Mouse (Mus musculus): ENCODE results near the gene Os9.
"Not testable (repeated sequence)": the region's sequence is repeated elsewhere in the genome, so short reads cannot be mapped to it uniquely, and the experiment has no call there.

The Os9 gene

GRCm38 (mm10) chr10:127080901-127081780 is 39.8 kb downstream of the Os9 start:
- no peak for DNase-seq (ENCODE audit: low read depth)

- no peak for DNase-seq (ENCODE audit: low read depth)
Measured at GRCm38 (mm10) chr10:127079665-127080391, 41.1 kb downstream of the Os9 start.

- no peak for DNase-seq (ENCODE audit: low read depth)
Measured at GRCm38 (mm10) chr10:127078677-127079575, 42.0 kb downstream of the Os9 start.

GRCm38 (mm10) chr10:127078001-127078676 is 42.8 kb downstream of the Os9 start:
- no peak for DNase-seq (ENCODE audit: low read depth)

- DNase-seq (ENCODE audit: low read depth): no peak
Measured at GRCm38 (mm10) chr10:127077515-127077914, 43.4 kb downstream of the Os9 start.

GRCm38 (mm10) chr10:127076082-127076481 is 44.8 kb downstream of the Os9 start:
- no peak for DNase-seq (ENCODE audit: low read depth)

GRCm38 (mm10) chr10:127075651-127076050 is 45.3 kb downstream of the Os9 start:
- no peak for DNase-seq (ENCODE audit: low read depth)

GRCm38 (mm10) chr10:127075080-127075479 is 45.9 kb downstream of the Os9 start, which contains the start of gene Agap2:
Gene Agap2, plus strand, starts transcription at chr10:127075284.
- DNase-seq (ENCODE audit: low read depth): peak; percentile 53

GRCm38 (mm10) chr10:127073981-127074380 is 47.0 kb downstream of the Os9 start:
- DNase-seq (ENCODE audit: low read depth): no peak

GRCm38 (mm10) chr10:127072969-127073368 is 48.0 kb downstream of the Os9 start:
- not testable (repeated sequence) for DNase-seq (ENCODE audit: low read depth)

GRCm38 (mm10) chr10:127072270-127072669 is 48.7 kb downstream of the Os9 start:
- not testable (repeated sequence) for DNase-seq (ENCODE audit: low read depth)

GRCm38 (mm10) chr10:127071203-127071602 is 49.7 kb downstream of the Os9 start:
- DNase-seq (ENCODE audit: low read depth): no peak

GRCm38 (mm10) chr10:127070190-127071121 is 50.5 kb downstream of the Os9 start, which contains the start of gene Tspan31:
Gene Tspan31, minus strand, starts transcription at chr10:127070264.
- DNase-seq (ENCODE audit: low read depth): peak; percentile 92

- DNase-seq (ENCODE audit: low read depth): no peak
Measured at GRCm38 (mm10) chr10:127069281-127070189, 51.4 kb downstream of the Os9 start.

- no peak for DNase-seq (ENCODE audit: low read depth)
Measured at GRCm38 (mm10) chr10:127068360-127069038, 52.4 kb downstream of the Os9 start.

GRCm38 (mm10) chr10:127066519-127067018 is 54.4 kb downstream of the Os9 start:
- DNase-seq (ENCODE audit: low read depth): no peak

GRCm38 (mm10) chr10:127065981-127066380 is 55.0 kb downstream of the Os9 start:
- no peak for DNase-seq (ENCODE audit: low read depth)

Measured in c-Kit-positive CD71-negative TER-119-negative erythroid progenitor cells, embryonic 14.5 days (primary cell).